Mouse (Mus musculus) brain, embryonic 18.5 days (tissue): ENCODE measurements around the gene Itm2b.

ENCODE experiments used
- DNase-seq: peaks from one replicate; pipeline ENCODE4 v3.0.0-alpha.2; 2012; ENCODE audit warnings: low read depth, low spot score

Gene Itm2b

GRCm38 (mm10) chr14:73395750-73396149 lies 10.7 kb upstream of the Itm2b start:
- no peak for DNase-seq

GRCm38 (mm10) chr14:73394263-73395006 lies 9.3 kb upstream of the Itm2b start:
- DNase-seq, result no peak

- no peak for DNase-seq
These were observed 6.4 kb upstream of the Itm2b start for GRCm38 (mm10) chr14:73391457-73391856.

GRCm38 (mm10) chr14:73390196-73390595 lies 5.1 kb upstream of the Itm2b start:
- DNase-seq, result no peak

- no peak for DNase-seq
These were observed 4.0 kb upstream of the Itm2b start for GRCm38 (mm10) chr14:73389059-73389458.

GRCm38 (mm10) chr14:73388546-73388945 lies 3.5 kb upstream of the Itm2b start:
- no peak for DNase-seq

GRCm38 (mm10) chr14:73386493-73386892 lies 1.4 kb upstream of the Itm2b start:
- DNase-seq, result no peak

GRCm38 (mm10) chr14:73385720-73386374 lies 758 bp upstream of the Itm2b start:
- DNase-seq, result no peak

- DNase-seq, result no peak
These were observed 560 bp downstream of the Itm2b start for GRCm38 (mm10) chr14:73384546-73384912.

GRCm38 (mm10) chr14:73383746-73384145 lies 1.3 kb downstream of the Itm2b start:
- DNase-seq, result no peak

GRCm38 (mm10) chr14:73382699-73383098 lies 2.4 kb downstream of the Itm2b start:
- DNase-seq, result no peak

GRCm38 (mm10) chr14:73381559-73381958 lies 3.5 kb downstream of the Itm2b start:
- DNase-seq, result no peak

GRCm38 (mm10) chr14:73377804-73378203 lies 7.3 kb downstream of the Itm2b start:
- no peak for DNase-seq

GRCm38 (mm10) chr14:73376920-73377319 lies 8.2 kb downstream of the Itm2b start:
- DNase-seq, result no peak

GRCm38 (mm10) chr14:73375903-73376302 lies 9.2 kb downstream of the Itm2b start:
- DNase-seq, result no peak

- DNase-seq, result no peak
These were observed 9.6 kb downstream of the Itm2b start for GRCm38 (mm10) chr14:73375445-73375844.

- DNase-seq, result no peak
These were observed 10.7 kb downstream of the Itm2b start for GRCm38 (mm10) chr14:73374315-73374890.

GRCm38 (mm10) chr14:73373606-73374005 lies 11.5 kb downstream of the Itm2b start:
- no peak for DNase-seq

- no peak for DNase-seq
These were observed 12.1 kb downstream of the Itm2b start for GRCm38 (mm10) chr14:73372990-73373389.

GRCm38 (mm10) chr14:73371577-73371976 lies 13.5 kb downstream of the Itm2b start:
- no peak for DNase-seq

GRCm38 (mm10) chr14:73370695-73371372 lies 14.3 kb downstream of the Itm2b start:
- DNase-seq, result no peak

- DNase-seq, result no peak
These were observed 14.9 kb downstream of the Itm2b start for GRCm38 (mm10) chr14:73370078-73370670.
